Mouse (Mus musculus): ENCODE data around the gene Ddx39. TPM values are rescaled to one million over a fixed set of nuclear protein-coding genes. Genes with fewer than 3 reads are reported as not detected.

The Ddx39 gene
- 26.5 and 39.2 TPM in 2 replicates for polyA plus RNA-seq (2012; rRNA removed)

GRCm38 (mm10) chr8:83715031-83715690 is at the start of gene Ddx39:
TSS of gene Ddx39 (plus strand) at chr8:83715177.
- WGBS, result under 1% methylated on average over 62 of the region's 63 CpGs

GRCm38 (mm10) chr8:83665969-83666865 is 48.8 kb upstream of the Ddx39 start, which contains the start of gene Ptger1:
TSS of gene Ptger1 (plus strand) at chr8:83666678.
- H3K4me3 ChIP-seq (ENCODE audit: low read depth, low read length), result peak within 1 kb of the TSS; percentile 10; the same call in 1 of the 2 replicates
- peak within 1 kb of the TSS; percentile 35 for H3K27ac ChIP-seq (ENCODE audit: insufficient read depth, low read depth, low read length)
- TF ChIP-seq CTCF (IDR thresholded peaks at IDR 0.05; ENCODE audit: extremely low read depth, insufficient read length, insufficient replicate concordance, low read depth, low read length), result no peak
- H3K36me3 ChIP-seq (ENCODE audit: control insufficient read depth, insufficient read depth, low read length), result peaks cover 20% of the 10 kb centered on the region
- 13% methylated on average over 14 of the region's 14 CpGs for WGBS
- peaks cover 32% of the 10 kb centered on the region for H3K4me1 ChIP-seq (ENCODE audit: control insufficient read depth, insufficient read depth, insufficient read length, low read length)
- no peaks in the 10 kb centered on the region for H3K27me3 ChIP-seq (ENCODE audit: control insufficient read depth, insufficient read depth, low read length)

More at GRCm38 (mm10) chr8:83715031-83715690, at the start of gene Ddx39:
- Histone ChIP-seq H3K27ac (ENCODE audit: insufficient read depth, low read depth, low read length) (peak within 1 kb of the TSS; percentile 71), H3K4me3 (ENCODE audit: low read depth, low read length) (peak within 1 kb of the TSS; percentile 71), H3K36me3 (ENCODE audit: control insufficient read depth, insufficient read depth, low read length) (peaks cover 7% of the 10 kb centered on the region), H3K27me3 (ENCODE audit: control insufficient read depth, insufficient read depth, low read length) (no peaks in the 10 kb centered on the region), H3K4me1 (ENCODE audit: control insufficient read depth, insufficient read depth, insufficient read length, low read length) (peaks cover 5% of the 10 kb centered on the region; the same call in 1 of the 2 replicates)
- TF ChIP-seq CTCF (IDR thresholded peaks at IDR 0.05; ENCODE audit: extremely low read depth, insufficient read length, insufficient replicate concordance, low read depth, low read length), result no peak
- peak; percentile 77 for TF ChIP-seq POLR2A (IDR thresholded peaks at IDR 0.05; ENCODE audit: low read depth, low read length)

- Histone ChIP-seq H3K27ac (ENCODE audit: insufficient read depth, low read depth, low read length) (0 out of 2 replicates have a peak overlapping the region, but pooled peaks have one; percentile 12), H3K36me3 (ENCODE audit: control insufficient read depth, insufficient read depth, low read length) (peaks cover 26% of the 10 kb centered on the region), H3K4me3 (ENCODE audit: low read depth, low read length) (0 out of 2 replicates have a peak overlapping the region, but pooled peaks have one; percentile 10), H3K4me1 (ENCODE audit: control insufficient read depth, insufficient read depth, insufficient read length, low read length) (peaks cover 32% of the 10 kb centered on the region), H3K27me3 (ENCODE audit: control insufficient read depth, insufficient read depth, low read length) (no peaks in the 10 kb centered on the region)
- TF ChIP-seq CTCF (IDR thresholded peaks at IDR 0.05; ENCODE audit: extremely low read depth, insufficient read length, insufficient replicate concordance, low read depth, low read length) (no peak), POLR2A (IDR thresholded peaks at IDR 0.05; ENCODE audit: low read depth, low read length) (no peak)
- WGBS, result 84% methylated on average over 3 of the region's 3 CpGs
Measured at GRCm38 (mm10) chr8:83666866-83667234, 48.1 kb upstream of the Ddx39 start.

GRCm38 (mm10) chr8:83667526-83667925 is 47.5 kb upstream of the Ddx39 start:
- TF ChIP-seq CTCF (IDR thresholded peaks at IDR 0.05; ENCODE audit: extremely low read depth, insufficient read length, insufficient replicate concordance, low read depth, low read length), result no peak
- no peak for TF ChIP-seq POLR2A (IDR thresholded peaks at IDR 0.05; ENCODE audit: low read depth, low read length)
- H3K27me3 ChIP-seq (ENCODE audit: control insufficient read depth, insufficient read depth, low read length), result no peaks in the 10 kb centered on the region
- H3K4me3 ChIP-seq (ENCODE audit: low read depth, low read length), result no peak overlapping the region
- H3K27ac ChIP-seq (ENCODE audit: insufficient read depth, low read depth, low read length), result no peak overlapping the region
- peaks cover 26% of the 10 kb centered on the region for H3K4me1 ChIP-seq (ENCODE audit: control insufficient read depth, insufficient read depth, insufficient read length, low read length)
- H3K36me3 ChIP-seq (ENCODE audit: control insufficient read depth, insufficient read depth, low read length), result peaks cover 33% of the 10 kb centered on the region
- WGBS, result 75% methylated on average over 10 of the region's 10 CpGs

- Histone ChIP-seq H3K27ac (ENCODE audit: insufficient read depth, low read depth, low read length) (no peak overlapping the region), H3K4me3 (ENCODE audit: low read depth, low read length) (peak overlapping the region; percentile 36), H3K4me1 (ENCODE audit: control insufficient read depth, insufficient read depth, insufficient read length, low read length) (peaks cover 22% of the 10 kb centered on the region), H3K36me3 (ENCODE audit: control insufficient read depth, insufficient read depth, low read length) (peaks cover 40% of the 10 kb centered on the region), H3K27me3 (ENCODE audit: control insufficient read depth, insufficient read depth, low read length) (no peaks in the 10 kb centered on the region)
- TF ChIP-seq POLR2A (IDR thresholded peaks at IDR 0.05; ENCODE audit: low read depth, low read length) (no peak), CTCF (IDR thresholded peaks at IDR 0.05; ENCODE audit: extremely low read depth, insufficient read length, insufficient replicate concordance, low read depth, low read length) (peak; percentile 57)
- WGBS, result 36% methylated on average over 80 of the region's 80 CpGs
Measured at GRCm38 (mm10) chr8:83668010-83668916, 46.7 kb upstream of the Ddx39 start.

GRCm38 (mm10) chr8:83669013-83669412 is 46.0 kb upstream of the Ddx39 start:
- WGBS, result 83% methylated on average over 16 of the region's 16 CpGs
- TF ChIP-seq POLR2A (IDR thresholded peaks at IDR 0.05; ENCODE audit: low read depth, low read length) (no peak), CTCF (IDR thresholded peaks at IDR 0.05; ENCODE audit: extremely low read depth, insufficient read length, insufficient replicate concordance, low read depth, low read length) (no peak)
- Histone ChIP-seq H3K4me3 (ENCODE audit: low read depth, low read length) (no peak overlapping the region), H3K36me3 (ENCODE audit: control insufficient read depth, insufficient read depth, low read length) (peaks cover 45% of the 10 kb centered on the region), H3K27ac (ENCODE audit: insufficient read depth, low read depth, low read length) (no peak overlapping the region), H3K4me1 (ENCODE audit: control insufficient read depth, insufficient read depth, insufficient read length, low read length) (peaks cover 22% of the 10 kb centered on the region), H3K27me3 (ENCODE audit: control insufficient read depth, insufficient read depth, low read length) (no peaks in the 10 kb centered on the region)
